Mouse (Mus musculus) heart, adult 2 months (tissue): ENCODE measurements around the gene Rnf183. TPM values are rescaled to one million over a fixed set of nuclear protein-coding genes. Genes with fewer than 3 reads are reported as not detected.

Source experiments
- DNase-seq, 2 experiments: peaks; one replicate each; pipeline ENCODE4 v3.0.0; 2021
- H3K27ac ChIP-seq: fragments of 200-600 bp; 2 replicates; pipeline ENCODE4 v1.8.1; 2022
- H3K27me3 ChIP-seq: fragments of 200-500 bp; 2 replicates; pipeline ENCODE4 v1.6.1; 2012; ENCODE audit warnings: mild to moderate bottlenecking, low read length, inconsistent platforms, mixed read lengths; ENCODE audit not compliant: control insufficient read depth, insufficient read depth
- H3K36me3 ChIP-seq: fragments of 200-500 bp; 2 replicates; pipeline ENCODE4 v1.6.1; 2012; ENCODE audit warnings: low read length, inconsistent platforms; ENCODE audit not compliant: control insufficient read depth, insufficient read depth
- H3K4me1 ChIP-seq: fragments of 200-500 bp; 2 replicates; pipeline ENCODE4 v1.6.1; 2011; ENCODE audit warnings: low read length; ENCODE audit not compliant: control insufficient read depth, insufficient read depth
- H3K4me3 ChIP-seq: fragments of 200-600 bp; 2 replicates; pipeline ENCODE4 v1.8.1; 2022
- H3K79me2 ChIP-seq: fragments of 200-500 bp; replicated peaks from 2 replicates; pipeline ENCODE4 v1.6.1; 2012; ENCODE audit warnings: mild to moderate bottlenecking, inconsistent platforms, low read length, moderate library complexity, mixed read lengths; ENCODE audit not compliant: control insufficient read depth, insufficient read depth
- H3K9ac ChIP-seq: fragments of 200-500 bp; 2 replicates; pipeline ENCODE4 v1.6.1; 2012; ENCODE audit warnings: low read depth, mild to moderate bottlenecking, control low read depth, inconsistent platforms, low read length, mixed read lengths
- CTCF ChIP-seq: fragments of 200-600 bp; IDR thresholded peaks from 2 replicates; pipeline ENCODE4 v1.8.1; 2022; ENCODE audit warnings: antibody characterized with exemption, mild to moderate bottlenecking, moderate library complexity
- EP300 ChIP-seq: fragments of 200-500 bp; IDR thresholded peaks from 2 replicates; pipeline ENCODE4 v1.6.1; 2011; ENCODE audit warnings: low read depth, low read length, control low read depth; ENCODE audit not compliant: insufficient read depth
- POLR2A ChIP-seq: fragments of 200-500 bp; IDR thresholded peaks from 2 replicates; pipeline ENCODE4 v1.6.1; 2011; ENCODE audit warnings: mild to moderate bottlenecking, low read depth, low read length, control low read depth; ENCODE audit not compliant: insufficient read depth
- WGBS: fragments of 180-500 bp; shearing (Covaris S2); methylation state at CpG from one replicate; pipeline ENCODE4 v1.1.7; 2018; 5-methylcytosine and 5-hydroxymethylcytosine counted together
- intact Hi-C: fragments of 180-260 bp; cut with DNase I; formaldehyde crosslinking; loops from one replicate; pipeline ENCODE4 v1.15.1; 2025
- polyA plus RNA-seq: library from polyadenylated mRNA; depleted of rRNA; stranded (reverse); fragments of >200 nt; gene quantifications from 2 replicates; pipeline ENCODE4 v1.2.3, GENCODE M21; 2012
- total RNA-seq, 2 experiments: library from RNA; stranded (reverse); gene quantifications; 2 replicates each; pipeline ENCODE4 v1.2.3; 2021

Gene Rnf183
- total and polyA plus RNA-seq, 3 experiments: not detected

DNA sequence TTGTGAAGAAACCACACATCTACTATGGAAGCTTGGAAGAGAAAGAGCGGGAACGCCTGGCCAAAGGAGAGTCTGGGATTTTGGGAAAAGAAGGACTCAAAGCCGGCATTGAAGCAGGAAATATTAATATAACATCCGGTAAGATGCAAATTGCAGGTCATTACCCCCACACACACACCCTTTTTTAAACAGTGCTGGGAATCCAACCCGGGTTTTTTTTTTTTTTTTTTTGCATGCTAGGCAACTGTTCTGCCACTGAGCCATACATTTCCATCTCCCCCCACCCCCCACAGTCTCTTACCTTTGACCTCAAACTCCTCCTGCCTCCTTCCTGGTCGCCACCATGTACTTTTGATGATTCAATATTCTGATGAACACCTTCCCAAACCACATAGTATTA lies 25.4 kb downstream of the Rnf183 start:
- DNase-seq: no peak
- WGBS: 28% methylated on average over 6 of the region's 6 CpGs
- Histone ChIP-seq H3K9ac (no peak overlapping the region; the same call in 1 of the 2 replicates), H3K79me2 (peaks cover 6% of the 10 kb centered on the region), H3K27me3 (no peaks in the 10 kb centered on the region), H3K36me3 (peaks cover 8% of the 10 kb centered on the region), H3K27ac (peak overlapping the region; percentile 94), H3K4me1 (peaks cover 3% of the 10 kb centered on the region), H3K4me3 (peak overlapping the region; percentile 94)
- intact Hi-C loops: loop anchor here (5.0 kb wide), 3 partner anchors 62 to 122 kb away; partner anchors contain the start of gene Hdhd3
- TF ChIP-seq POLR2A (no peak), CTCF (no peak), EP300 (no peak)

DNA sequence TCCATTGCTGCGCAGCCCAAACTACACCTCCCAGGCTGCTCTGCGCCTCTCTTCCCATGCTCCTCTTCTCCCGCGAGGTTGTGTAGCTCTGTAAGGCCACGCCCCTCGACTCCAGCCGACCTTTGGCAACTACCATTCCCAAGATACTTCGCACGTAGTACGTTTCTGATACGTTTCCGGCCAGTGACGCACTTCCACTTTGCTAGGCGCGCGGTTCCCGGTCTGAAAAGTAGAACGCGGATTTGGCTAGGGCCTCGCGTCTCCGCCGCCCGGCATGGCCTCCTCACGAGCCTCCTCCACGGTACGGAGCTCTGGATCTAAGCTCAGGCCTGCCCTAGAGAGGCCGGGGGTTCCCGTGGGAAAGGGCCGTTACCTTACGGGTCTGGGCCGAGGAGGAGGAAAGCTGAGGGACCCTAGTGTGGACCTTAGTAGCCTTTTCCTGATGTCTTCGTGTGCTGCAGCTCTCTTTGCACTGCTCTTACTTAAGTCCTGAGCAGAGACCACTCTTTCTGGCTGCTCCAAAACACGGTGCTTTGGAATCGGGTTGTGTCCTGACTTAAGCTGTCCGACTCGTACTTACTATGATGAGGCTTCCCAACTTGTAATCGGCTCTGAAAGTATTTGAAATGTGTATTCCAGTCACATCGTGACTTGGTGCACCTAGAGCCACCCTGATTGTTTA lies 26.3 kb downstream of the Rnf183 start, which contains the start of the genes Cdc26 and Prpf4:
Cdc26 (minus strand) TSS at position 42 of the 682 bp plus-strand sequence.
Prpf4 (plus strand) TSS at position 197 of the 682 bp plus-strand sequence.
- Histone ChIP-seq H3K9ac (peak within 1 kb of the TSS; percentile 79), H3K36me3 (peaks cover 7% of the 10 kb centered on the region), H3K27ac (peak within 1 kb of the TSS; percentile 94), H3K4me3 (peak within 1 kb of the TSS; percentile 94), H3K27me3 (no peaks in the 10 kb centered on the region), H3K4me1 (peaks cover 3% of the 10 kb centered on the region), H3K79me2 (peaks cover 6% of the 10 kb centered on the region)
- WGBS: under 1% methylated on average over 39 of the region's 39 CpGs
- intact Hi-C loops: loop anchor here (5.0 kb wide), 3 partner anchors 61 to 121 kb away; partner anchors contain the start of gene Hdhd3
- DNase-seq: peak; percentile 95 to 98
- TF ChIP-seq EP300 (peak; percentile 62; the same call in 1 of the 2 replicates), CTCF (no peak), POLR2A (peak; percentile 82)

DNA sequence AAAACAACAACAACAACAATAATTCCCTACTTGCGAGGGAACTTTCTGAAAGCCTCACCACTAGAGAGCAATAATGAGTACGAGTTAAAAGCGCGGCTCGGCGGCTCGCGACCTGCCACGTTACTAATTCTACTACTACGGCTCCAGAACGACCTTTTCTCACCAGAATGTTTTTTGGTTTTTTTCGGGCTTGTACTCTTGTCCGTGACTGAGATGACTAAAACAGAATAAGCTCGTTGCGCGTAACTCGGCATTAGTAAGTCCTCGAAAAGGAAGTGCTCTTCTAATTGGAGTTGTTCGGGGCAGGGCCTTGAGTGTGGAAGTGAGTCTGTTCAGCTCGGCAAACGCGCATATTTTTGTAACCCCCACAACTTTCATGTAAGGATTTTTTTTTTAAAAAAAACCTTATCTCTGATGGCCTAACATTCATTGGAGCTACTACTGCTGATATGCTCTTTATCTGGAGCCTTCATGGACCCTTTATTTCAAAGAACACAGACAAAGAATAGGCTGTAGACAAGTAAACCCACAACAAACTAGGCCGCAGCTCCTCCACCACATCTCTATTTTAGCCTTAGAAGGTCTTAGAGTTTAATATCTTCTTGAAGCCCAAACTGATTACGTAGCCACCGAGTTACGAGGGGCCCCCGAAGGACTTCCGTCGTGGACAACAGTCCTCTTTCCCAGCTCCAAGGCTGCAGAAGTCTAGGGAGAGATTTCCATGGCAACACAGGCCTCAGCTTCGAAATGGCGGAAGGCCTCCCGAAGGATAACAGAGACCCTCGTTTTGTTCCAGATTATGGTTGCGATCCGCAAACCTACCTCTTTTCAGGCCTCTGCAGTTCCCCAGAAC lies 27.1 kb downstream of the Rnf183 start:
- H3K79me2 ChIP-seq: peaks cover 6% of the 10 kb centered on the region
- under 1% methylated on average over 35 of the region's 35 CpGs for WGBS
- peak overlapping the region; percentile 94 for H3K27ac ChIP-seq
- intact Hi-C loops: loop anchor here (5.0 kb wide), 3 partner anchors 61 to 121 kb away; partner anchors contain the start of gene Hdhd3
- H3K9ac ChIP-seq: peak overlapping the region; percentile 79
- peaks cover 7% of the 10 kb centered on the region for H3K36me3 ChIP-seq
- peak; percentile 63 to 77 for DNase-seq
- TF ChIP-seq CTCF: peak; percentile 73
- 0 out of 2 replicates have a peak, but pooled peaks have one; percentile 28 for TF ChIP-seq EP300
- TF ChIP-seq POLR2A: peak; percentile 56
- peaks cover 3% of the 10 kb centered on the region for H3K4me1 ChIP-seq
- H3K27me3 ChIP-seq: no peaks in the 10 kb centered on the region
- peak overlapping the region; percentile 94 for H3K4me3 ChIP-seq

- TF ChIP-seq EP300 (no peak), CTCF (no peak), POLR2A (no peak)
- no peak overlapping the region for H3K27ac ChIP-seq
- intact Hi-C loops: loop anchor here (5.0 kb wide), 3 partner anchors 59 to 119 kb away; partner anchors contain the start of gene Hdhd3
- peaks cover 7% of the 10 kb centered on the region for H3K36me3 ChIP-seq
- no peaks in the 10 kb centered on the region for H3K27me3 ChIP-seq
- peaks cover 6% of the 10 kb centered on the region for H3K79me2 ChIP-seq
- H3K4me3 ChIP-seq: no peak overlapping the region
- WGBS: 82% methylated on average over 4 of the region's 4 CpGs
- no peak overlapping the region for H3K9ac ChIP-seq
- DNase-seq: no peak
- peaks cover 3% of the 10 kb centered on the region for H3K4me1 ChIP-seq
Observed at GRCm38 (mm10) chr4:62406133-62406532, 28.9 kb downstream of the Rnf183 start.

DNA sequence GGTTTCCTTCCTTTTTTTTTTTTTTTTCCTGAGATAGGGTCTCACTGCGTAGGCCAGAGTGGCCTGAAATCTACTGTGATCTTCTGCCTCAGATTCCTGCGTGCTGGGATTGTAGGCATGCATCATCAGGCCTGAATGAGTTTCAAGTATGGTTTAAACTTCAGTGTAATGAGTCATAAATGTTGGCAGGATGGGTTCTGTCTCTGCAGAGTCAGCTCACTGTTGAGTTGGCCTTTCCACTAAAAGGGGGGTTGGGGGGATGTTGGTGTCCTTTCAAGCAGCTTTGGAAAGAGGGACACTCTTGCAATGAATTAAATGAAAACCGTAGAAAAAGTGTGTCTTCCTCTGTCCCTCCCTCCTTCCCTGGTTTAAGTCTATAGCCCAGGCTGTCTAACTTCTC lies 36.1 kb downstream of the Rnf183 start:
- H3K36me3 ChIP-seq: peaks cover 27% of the 10 kb centered on the region
- no peak overlapping the region for H3K9ac ChIP-seq
- no peak for DNase-seq
- H3K79me2 ChIP-seq: 0 out of 2 replicates have a peak, but pooled peaks cover 2% of the 10 kb centered on the region
- WGBS: 59% methylated on average over 3 of the region's 3 CpGs
- TF ChIP-seq EP300 (no peak), CTCF (no peak), POLR2A (no peak)
- H3K27ac ChIP-seq: no peak overlapping the region
- no peaks in the 10 kb centered on the region for H3K27me3 ChIP-seq
- intact Hi-C loops: loop anchor here (2.0 kb wide), 1 partner anchor 32 kb away; no protein-coding TSS in a partner anchor
- H3K4me1 ChIP-seq: peaks cover 3% of the 10 kb centered on the region
- H3K4me3 ChIP-seq: no peak overlapping the region
